Mouse (Mus musculus): Measurements from ENCODE around the gene Ptk7. TPM values are rescaled to one million over a fixed set of nuclear protein-coding genes. Genes with fewer than 3 reads are reported as not detected.
"Not testable (repeated sequence)": the region's sequence is repeated elsewhere in the genome, so short reads cannot be mapped to it uniquely, and the experiment has no call there.

The Ptk7 gene
- polyA plus RNA-seq, 2 experiments from 2014 or later = not detected

DNA sequence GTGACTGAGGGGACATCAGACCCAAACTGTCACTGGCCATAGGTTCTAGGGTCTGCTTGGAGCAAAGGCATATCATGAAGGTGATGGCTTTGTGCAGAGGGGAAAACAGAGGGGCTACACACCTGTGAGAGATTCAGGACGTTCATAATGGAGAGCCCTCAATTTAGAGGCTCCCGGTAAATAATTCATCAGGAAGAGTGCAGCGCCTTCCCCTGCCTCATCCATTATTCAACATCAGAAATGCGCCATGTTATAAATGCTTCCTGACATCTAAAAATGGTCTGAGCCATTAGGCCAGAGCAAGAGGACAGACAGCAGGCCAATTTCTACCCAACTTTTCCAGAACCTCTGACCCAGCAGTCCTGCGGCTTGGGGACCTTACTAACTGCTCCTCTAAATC is 24.2 kb downstream of the Ptk7 start:
- no peak for ATAC-seq

DNA sequence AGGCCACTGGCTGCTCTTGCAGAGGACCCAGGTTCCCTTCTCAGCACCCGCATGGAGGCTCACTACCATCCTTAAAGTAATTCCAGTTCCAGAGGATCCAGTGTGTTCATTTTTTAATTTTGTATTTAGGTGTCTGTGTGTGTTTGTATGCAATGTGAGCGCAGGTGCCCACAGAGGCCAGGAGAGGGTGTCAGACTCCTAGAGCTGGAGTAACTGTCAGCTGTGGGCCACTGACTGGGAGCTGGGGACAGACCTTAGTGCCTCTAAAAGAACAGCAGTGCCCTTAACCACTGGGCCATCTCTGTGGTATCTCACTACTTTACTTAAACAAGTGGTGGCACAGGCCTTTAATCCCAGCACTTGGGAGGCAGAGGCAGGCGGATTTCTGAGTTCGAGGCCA is 26.1 kb downstream of the Ptk7 start:
- no peak for ATAC-seq

DNA sequence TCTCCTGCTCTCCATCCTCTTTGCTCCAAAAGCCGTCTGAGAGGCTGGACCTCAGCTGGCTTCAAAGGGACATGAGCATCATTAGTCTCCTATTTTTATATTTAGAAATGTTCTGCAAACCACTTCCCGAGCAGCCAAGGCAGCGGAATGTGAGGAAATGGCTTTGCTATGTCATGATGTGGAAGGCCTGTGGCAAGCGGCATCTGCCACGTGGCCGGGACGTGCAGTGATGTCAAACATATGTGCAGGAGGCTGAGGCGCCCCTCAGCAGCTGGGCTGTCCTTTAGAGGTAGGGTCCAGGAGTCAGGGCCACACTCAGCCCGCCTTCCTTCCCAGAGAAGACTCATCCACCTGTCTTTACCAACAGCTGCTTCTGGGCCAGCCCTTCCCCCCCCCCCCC is 27.1 kb downstream of the Ptk7 start:
- ATAC-seq = no peak

DNA sequence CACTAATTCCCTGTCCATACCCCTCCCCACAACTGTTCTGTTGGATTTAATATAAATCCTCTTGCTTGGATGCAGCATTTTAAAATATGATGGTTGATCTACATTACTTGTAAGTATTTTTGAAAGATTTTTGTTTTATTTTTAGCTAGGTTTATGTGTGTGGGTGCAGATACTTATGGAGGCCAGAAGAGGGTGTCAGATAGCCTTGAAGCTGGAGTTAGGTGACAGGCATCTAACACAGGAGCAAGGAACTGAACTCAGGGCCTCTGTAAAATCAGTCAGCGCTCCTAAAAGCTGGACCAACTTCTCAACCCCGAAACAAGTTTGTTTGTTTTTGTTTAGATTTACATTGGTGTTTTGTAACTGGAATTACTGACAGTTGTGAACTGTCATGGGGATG is 28.7 kb downstream of the Ptk7 start:
- no peak for ATAC-seq

DNA sequence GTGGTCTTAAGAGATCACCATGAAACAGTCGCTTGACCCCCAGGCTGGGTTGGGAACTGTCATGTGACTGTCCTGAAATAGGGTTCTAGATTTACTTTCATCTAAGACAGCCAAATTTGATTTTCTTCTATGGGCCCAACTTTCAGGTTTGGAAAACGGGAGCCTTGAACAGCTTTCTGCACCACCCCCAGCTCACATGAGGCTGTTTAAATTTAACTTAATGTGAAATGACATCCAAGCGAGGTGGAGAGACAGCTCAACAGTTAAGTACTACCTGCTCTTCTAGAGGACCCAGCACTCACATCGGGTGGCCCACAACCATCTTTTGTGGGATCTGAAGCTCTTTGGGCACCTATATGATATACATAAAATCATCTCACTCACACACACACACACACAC is 30.3 kb downstream of the Ptk7 start:
- ATAC-seq = no peak

DNA sequence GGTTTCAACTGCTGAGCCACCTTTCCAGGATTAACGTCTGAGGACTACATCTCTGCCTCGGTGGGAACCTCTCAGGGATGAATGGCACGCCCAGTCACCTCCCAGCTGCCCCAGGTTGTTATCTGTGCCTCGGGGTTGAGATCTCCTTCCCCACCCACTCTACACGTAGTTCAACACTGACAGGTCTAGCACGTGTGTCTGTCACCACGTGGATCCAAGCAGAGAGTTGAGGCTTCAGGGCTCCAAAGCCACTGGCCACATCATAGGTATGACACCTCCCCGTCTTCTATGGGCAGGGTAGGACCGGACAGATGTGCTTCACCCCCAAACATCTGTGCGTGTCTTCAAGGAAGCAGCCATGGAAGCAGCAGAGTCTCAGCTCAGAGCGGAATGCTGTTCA is 31.3 kb downstream of the Ptk7 start:
- ATAC-seq = no peak

DNA sequence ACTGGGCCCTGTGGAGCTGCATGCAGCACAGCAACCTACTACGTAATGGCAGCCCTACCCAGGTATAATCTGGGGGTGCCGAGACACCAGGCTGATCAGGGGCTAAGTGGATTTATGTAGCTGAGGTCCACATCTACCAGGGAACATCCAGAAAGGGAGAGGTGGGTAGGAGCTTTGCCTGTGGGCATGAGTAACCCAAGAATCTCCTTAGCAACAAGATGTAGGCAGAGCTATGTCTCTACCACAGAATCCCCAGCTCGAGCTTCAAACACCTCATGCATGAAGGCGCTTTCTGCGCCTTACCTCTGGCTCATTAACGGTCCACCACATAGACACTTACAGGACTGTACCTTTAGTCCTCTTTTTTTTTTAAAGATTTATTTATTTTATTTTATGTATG is 34.0 kb downstream of the Ptk7 start:
- ATAC-seq = no peak

DNA sequence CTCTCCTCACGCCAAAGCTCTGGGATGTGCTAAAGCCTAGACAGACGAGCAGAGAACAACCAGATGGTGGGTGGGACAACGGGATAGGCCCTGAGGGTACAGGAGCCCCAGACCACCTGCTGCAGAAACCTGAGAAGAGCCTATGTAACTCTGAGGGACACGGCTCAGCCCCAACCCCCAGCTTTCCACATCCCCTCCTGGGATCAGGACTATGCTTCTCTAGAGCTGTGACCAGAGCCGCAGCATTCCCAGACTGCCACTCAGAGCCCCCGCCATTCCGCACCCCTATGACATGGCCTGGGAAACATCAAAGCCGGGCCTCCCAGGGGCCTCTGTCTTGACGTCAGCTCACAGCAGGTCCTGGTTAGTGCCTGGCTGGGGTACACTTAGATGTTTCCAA is 34.7 kb downstream of the Ptk7 start:
- ATAC-seq = no peak

DNA sequence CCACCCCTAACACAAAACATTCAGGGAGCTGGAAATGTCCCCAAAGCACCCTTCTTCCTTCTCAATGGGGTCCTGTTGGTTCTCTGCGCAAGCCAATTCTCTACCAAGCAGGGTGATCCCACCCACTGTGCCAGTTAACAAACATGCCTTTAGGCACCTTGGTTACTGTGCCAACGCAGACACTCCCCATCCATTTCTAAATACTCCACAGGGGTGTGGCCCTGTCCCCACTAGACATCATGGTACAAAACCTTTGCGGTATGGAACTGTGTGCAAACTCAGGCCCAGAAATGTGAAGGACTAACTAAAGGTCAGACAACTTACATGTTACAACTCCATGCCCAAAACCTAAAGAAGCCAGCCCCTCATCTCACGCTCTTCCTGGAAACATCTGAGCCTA is 36.2 kb downstream of the Ptk7 start:
- ATAC-seq = no peak

DNA sequence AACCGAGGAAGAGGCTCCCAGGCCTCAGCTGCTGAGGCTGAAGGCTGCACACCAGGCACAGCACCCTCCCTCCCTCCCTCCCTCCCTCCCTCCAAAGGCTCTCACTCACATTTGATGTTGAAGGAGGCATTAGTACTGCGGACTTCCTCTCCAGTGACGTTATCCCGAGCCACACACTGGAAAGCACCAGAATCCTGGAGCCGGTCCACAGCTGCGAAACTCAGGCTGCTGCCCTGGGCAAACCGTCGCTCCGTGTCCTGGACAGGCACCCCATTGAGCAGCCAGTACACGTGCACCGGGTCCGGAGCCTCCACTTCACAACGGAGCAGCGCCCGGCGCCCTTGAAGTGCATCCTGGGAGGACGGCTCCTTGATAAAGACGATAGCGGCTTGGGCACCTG is 37.9 kb downstream of the Ptk7 start:
- no peak for ATAC-seq

DNA sequence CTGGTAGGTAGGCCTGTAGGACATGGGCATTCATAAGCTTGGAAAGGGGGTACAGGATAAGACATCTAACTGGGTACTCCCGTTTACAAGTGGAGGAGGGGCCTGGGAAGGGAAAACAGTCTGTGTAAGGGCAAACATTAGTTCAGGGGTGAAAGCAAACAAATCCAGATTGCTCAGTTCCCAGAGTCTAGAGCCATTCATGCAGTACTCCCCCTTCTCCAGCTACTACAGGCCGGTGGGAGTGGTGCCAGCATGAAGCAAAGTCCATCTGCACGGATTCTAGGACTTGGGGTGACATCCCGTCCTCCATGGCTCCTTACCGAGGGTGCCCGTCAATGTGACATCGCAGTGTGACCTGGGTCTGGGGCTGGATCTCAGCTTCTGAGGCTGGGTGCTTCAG is 38.9 kb downstream of the Ptk7 start:
- ATAC-seq = no peak

DNA sequence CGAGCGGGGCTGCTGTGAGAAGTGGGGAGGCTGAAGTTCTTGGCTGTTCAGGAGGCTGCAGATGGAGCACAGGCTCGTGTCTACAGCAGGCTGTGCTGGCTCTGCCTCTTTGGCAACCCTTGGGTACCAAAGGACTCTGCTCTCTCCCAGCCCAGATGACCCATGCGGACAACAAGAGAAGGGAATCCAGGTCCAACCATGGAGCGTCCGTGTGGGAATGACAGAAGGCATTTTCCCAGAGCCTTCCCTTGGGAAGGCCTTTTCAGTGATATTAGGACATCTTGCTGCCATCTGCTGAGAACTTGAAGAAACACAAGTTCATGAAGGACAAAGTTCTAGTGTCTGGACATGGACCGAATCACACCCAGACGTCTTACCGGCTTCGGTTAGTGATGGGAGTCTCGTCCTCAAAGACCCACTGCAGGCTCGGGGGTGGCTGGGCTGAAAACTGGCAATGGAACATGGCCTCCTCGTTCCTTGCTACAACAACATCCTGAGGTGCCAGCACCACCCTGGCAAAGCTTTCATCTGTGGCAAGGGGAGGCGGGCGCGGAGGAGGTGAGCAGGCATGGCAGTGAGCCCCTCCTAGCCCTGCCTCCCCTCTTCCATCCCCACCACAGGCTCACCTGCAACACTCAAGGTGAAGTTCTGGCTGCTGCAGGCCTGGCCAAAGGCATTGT is 39.5 kb downstream of the Ptk7 start:
- no peak for ATAC-seq

DNA sequence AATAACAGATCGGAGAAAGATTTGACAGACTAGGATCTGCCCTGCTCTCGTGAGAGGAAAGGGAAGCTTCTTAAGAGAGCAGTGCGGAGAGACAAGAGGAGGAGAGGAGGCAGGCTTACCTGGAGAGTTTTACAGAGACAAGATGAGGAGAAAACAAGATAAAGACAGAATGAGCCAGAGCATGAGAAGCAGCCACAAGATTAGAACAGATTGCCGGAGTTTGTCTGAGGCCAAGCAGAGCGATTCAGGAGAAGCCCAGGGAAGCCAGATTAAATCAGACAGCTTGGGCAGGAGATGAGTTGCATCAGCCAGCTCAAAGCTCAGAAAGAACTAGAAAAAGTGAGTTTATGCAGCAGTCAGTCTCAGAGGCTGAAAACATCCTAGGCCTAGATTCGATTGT is 40.4 kb downstream of the Ptk7 start:
- ATAC-seq = no peak

DNA sequence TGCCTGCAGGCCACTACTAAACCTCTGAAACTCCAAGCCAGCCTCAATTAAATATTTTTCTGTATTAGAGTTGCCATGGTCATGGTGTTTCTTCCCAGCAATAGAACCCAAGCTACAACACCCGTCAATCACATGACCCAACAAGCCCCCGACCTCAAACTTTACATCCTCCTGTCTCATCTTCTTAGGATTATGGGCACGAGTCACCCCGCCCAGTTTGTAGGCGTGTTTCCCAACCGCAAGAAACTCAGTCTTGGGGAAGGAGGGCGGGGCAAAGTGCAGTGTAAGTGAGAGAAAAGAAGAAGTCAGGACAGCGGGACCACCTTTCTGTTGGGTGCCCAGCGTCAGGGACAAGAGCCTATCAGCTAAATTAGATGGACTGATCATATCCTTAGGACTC is 41.1 kb downstream of the Ptk7 start:
- ATAC-seq = no peak

DNA sequence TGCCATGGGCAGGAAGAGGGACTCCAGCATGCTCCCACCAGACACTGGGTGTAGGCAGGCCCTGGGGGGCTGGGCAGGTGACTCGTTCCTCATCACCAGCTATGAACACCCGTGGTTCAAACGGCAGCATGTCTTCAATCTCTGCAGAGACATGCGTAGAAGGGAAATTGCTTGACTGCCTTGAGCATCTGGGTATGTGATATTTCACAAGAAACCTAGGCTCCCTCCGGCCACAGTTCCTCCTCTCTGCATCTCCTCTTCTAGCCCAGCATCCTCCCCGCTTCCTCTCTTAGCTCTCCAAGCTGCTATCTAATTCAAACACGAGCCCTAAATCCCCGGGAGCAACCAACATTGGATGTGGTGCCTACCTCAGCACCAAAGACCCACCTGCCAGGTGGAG is 43.0 kb downstream of the Ptk7 start:
- no peak for ATAC-seq

DNA sequence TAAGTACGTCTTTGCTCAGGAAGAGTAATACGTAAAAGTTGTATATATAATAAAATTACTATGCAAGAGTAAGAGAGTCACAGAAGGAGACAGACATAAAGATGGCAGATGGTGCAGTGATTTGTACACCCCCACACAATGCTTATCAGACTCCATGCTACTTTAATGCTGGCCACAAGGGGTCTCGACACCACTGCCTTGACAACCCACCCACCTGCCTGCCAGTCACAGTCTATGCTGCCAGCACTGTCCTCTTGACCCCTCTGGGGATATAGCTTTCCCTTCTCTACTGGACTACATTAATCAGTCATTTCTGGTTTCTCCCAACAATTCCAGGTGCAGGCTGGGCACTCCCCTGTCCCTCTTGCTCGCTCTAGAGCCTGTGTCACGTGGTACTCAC is 50.7 kb downstream of the Ptk7 start:
- ATAC-seq = no peak

DNA sequence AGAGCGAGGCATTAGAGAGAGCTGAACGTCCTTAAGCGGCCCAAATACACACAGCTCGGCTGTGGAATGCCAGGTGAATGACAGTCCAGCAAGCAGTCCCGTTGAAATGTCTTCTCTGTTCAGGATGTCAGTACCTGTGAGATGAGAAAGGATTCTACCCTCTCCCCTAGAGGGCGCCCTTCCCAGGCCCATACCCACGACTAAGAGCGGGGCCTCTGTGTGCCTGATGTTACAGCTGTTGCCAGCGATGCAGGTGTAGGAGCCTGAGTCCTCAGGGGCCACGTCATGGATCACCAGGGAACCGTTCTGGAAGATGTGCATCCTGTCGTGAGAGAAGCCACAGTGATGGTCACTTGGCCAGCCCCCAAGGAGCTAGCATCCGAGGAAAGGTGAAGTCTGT is 53.2 kb downstream of the Ptk7 start:
- ATAC-seq = no peak

DNA sequence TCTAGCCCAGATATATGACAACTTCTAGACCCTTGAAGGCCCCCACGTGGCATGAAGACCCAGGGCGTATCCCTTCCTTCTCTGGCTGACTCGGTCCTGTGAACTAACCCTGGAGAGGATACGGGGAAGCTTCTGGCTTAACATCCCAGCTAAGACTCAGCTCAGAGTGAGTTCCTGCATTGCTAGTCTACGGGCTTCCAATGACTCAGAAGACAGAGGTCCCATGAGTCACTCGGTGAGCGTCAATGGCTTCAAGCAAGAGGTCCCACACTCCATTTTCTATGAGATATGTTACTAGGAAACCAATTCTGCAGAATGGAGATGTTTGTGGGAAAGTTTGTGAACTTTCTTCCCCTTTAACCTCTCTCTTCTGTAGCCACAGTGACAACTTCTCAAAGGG is 54.8 kb downstream of the Ptk7 start:
- ATAC-seq = no peak

DNA sequence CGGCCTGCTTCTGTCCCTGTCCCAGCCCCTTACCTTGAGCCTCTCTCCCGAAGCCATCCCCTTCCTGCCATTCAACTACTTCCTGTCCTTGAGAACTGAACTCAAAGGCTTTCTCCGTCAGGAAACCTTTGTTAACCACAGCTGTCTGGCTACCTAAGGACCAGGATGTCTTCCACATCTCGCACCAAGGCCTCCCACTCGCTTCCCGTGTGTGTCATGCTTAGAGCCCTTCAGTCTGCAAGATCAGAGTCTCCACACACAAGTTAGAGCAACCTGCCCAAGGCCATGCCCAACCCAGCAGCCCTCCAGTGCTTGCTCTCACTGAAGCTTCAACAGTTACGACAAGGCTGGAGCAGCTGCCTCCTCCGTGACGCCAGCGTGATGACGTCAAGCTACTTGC is 58.3 kb downstream of the Ptk7 start:
- ATAC-seq = no peak

DNA sequence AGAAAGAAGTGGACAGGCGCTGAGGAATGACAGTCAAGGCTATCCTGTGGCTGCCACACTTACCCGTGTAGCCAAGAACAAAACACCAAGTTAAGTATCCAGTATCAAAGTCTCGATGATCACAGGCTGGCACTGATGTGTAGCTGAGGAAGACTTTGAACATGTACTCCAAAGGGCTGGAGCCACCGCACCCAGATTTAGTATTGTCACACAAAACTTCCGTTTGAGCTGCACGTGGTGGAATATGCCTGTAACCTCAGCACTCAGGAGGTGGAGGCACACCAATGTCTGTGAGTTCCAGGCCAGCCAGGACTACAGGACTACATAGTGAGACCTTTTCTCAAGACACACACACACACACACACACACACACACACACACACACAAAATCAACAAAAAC is 70.2 kb downstream of the Ptk7 start:
- ATAC-seq = no peak

DNA sequence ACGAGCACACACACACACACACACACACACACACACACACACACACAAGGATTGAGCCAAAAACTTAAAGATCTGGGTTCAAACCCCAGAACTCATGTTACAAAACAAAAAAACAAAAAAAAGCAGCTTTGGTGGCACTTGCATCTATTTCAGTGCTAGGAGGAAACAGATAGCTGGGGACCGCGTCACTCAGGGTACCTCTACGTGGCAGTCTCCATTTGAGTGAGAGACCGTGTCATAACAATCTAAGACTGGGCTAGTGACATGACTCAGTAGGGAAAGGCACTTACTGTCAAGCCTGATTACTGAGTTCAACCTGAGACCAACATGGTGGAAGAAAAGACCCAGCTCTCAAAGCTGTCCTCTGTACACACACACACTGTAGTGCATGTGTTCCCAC is 71.2 kb downstream of the Ptk7 start:
- ATAC-seq = no peak

DNA sequence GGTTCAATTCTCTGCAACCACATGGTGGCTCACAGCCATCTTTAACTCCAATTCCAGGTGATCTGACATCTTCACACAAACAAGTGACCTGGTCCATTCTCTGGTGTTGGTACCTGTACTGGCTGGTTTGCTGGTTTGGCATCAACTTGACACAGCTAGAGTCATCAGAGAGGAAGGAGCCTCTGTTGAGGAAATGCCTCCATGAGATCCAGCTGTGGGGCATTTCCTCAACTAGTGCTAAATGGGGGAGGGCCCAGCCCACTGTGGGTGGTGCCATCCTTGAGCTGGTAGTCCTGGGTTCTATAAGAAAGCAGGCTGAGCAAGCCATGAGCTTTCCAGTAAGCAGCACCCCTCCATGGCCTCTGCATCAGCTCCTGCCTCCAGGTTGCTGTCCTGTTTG is 72.0 kb downstream of the Ptk7 start:
- ATAC-seq = not testable (repeated sequence)

DNA sequence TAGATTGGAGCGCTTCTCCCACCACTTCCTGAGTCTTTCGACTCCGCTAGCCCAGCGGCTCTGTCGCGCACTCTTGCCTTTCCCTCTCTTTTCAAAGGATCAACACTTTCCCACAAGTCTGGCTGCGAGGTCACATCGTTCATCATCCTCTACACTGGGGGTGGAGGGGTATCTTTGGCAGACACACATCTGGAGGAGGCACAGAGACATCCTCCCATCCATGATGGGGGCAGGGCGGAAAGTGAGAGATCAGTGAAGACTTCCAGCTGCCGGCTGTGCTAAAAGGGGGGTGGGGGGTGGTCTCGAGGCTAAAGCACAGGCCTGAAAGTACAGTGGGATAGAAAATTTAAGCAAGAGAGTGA is 72.7 kb downstream of the Ptk7 start:
- peak; percentile 17 for ATAC-seq

DNA sequence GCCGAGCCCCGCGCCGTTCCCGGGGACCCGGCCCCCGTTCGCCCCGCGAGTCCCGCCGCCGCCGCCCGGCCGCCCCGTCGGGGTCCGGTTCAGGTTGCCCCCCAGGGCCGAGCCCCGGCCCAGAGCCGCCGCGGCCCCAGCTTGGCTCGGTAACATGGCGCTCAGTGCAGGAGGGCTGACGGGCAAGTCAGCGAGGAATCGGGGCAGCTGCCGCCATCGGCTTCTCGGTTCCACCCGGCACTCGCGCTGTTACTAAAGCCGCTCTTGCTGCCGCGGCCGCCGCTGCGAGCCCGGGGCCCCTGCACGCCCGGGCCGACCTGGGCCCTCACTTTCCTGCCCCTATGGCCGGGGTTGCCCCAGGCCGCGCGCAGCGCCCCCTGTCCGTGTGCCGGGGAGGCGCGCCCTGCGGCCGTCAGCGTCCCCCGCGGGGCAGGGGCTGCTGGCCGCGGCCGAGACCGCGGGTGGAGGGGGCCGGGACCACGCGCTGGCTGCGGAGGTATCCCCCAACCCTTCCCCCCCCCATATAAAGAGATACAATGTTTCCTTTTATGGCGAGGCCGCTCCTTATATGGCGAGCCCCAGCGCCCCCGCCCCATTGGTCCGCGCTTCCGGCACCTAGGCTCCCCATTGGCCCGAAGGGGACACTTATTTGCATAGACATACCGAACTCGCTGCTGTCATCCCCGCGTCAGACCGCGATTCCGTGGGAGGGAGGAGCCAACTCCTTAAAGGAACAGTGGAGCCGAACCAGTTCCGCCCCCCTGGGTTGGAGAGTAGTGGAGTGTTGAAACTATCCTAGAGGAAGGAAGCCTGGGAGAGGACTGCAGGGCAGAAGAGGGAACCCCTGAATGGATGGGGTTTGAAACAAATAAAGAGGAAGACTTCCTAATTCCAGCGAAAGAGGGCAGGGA is 73.4 kb downstream of the Ptk7 start, which contains the start of gene Srf:
TSS of gene Srf (minus strand) at position 503 of the 911 bp plus-strand sequence.
- peak; percentile 96 for ATAC-seq
